Mouse (Mus musculus) cortical plate, adult 2 months (tissue): ENCODE measurements at regions not wholly inside any gene's neighbourhood (a gene's known extent, or its start where the extent isn't known, plus 50 kb on each side); places are given as distances from the start of the nearest gene placed in this dataset.

ENCODE experiments used
- CTCF ChIP-seq: fragments of 200-500 bp; IDR thresholded peaks from 2 replicates; pipeline ENCODE4 v1.5.1; 2011; ENCODE audit warnings: mild to moderate bottlenecking, control low read depth, low read length; ENCODE audit not compliant: insufficient read depth; ENCODE audit errors: extremely low read depth
- POLR2A ChIP-seq: fragments of 200-500 bp; IDR thresholded peaks from 2 replicates; pipeline ENCODE4 v1.6.1; 2011; ENCODE audit warnings: mild to moderate bottlenecking, low read length, control low read depth; ENCODE audit not compliant: insufficient read depth; ENCODE audit errors: extremely low read depth

DNA sequence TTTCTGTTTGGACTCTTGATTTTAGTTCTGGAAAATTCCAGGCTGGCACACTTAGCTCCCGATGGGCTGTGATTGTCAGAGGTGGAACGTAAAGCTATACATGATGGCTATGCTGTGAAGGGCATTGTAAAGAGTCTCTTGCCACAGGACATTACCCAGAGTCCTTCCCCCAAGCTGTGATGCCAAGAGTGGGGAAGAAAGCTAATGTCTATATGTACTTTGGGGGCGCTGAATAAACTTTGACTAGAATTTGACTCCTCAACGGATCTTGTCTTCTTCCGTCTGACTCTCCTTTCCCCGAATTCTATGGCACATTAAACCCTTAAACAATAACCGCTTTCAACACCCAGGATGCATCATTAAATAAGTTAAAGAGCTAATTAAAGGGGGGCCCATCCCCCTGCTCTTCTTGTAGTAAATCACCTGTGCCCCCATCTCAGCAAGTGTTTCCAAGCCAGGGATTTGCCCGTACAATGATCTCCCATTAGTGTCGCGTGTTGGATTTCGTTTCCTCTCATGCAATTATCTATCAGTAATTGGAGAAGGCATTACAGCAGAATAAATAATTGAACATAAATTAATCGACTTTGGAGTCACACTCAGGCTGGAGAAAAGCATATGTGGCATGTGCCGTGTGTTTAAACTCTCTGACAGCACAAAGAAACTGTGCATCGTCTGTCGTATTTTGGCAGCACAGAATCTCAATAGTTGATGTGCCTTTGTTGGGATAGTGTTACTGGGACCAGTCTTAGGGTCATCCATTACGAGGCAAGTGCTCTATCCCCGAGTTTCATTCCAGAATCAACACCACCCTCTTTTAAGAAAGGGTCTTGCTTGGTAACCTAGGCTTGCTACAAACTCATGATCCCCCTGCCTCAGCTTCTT is 343.9 kb downstream of the Nucb2 start:
- TF ChIP-seq POLR2A, result no peak
- no peak for TF ChIP-seq CTCF
